Mouse (Mus musculus) thymus, postnatal 0 days (tissue): Measurements from ENCODE around the gene Mip. TPM values are rescaled to one million over a fixed set of nuclear protein-coding genes. Genes with fewer than 3 reads are reported as not detected.
"Not testable (repeated sequence)": the region's sequence is repeated elsewhere in the genome, so short reads cannot be mapped to it uniquely, and the experiment has no call there.

Source experiments
- DNase-seq: peaks from one replicate; pipeline ENCODE4 v3.0.0-alpha.2; 2015; ENCODE audit warnings: low spot score
- polyA plus RNA-seq: library from polyadenylated mRNA; unstranded; fragments of >200 nt; fragmentation: Nextera tagmentation; extraction: Ambion mirVana; gene quantifications from 2 replicates; pipeline ENCODE4 v1.2.1, GENCODE M21; 2015

Gene Mip
- polyA plus RNA-seq: 0.06 TPM in 1 of 2 replicates, not detected in the other

DNA sequence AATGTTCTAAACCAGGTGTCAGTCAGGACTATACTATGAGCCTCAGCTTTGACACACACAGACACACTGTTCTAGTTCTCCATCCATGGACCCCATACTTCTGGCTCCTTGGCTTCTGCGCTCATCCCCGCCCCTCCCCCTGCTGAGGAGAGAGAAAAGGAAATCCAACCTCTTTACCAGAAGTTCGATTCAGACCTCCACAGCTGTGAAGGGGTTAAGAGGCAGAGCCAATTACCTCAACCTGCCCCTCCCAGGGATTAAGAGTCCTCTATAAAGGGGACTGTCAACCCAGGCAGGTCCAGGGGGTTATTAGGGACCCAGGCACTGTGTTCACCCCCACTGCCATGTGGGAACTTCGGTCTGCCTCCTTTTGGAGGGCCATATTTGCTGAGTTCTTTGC is at the start of gene Mip:
TSS of gene Mip (plus strand) at position 301 of the 400 bp plus-strand sequence.
- no peak for DNase-seq

DNA sequence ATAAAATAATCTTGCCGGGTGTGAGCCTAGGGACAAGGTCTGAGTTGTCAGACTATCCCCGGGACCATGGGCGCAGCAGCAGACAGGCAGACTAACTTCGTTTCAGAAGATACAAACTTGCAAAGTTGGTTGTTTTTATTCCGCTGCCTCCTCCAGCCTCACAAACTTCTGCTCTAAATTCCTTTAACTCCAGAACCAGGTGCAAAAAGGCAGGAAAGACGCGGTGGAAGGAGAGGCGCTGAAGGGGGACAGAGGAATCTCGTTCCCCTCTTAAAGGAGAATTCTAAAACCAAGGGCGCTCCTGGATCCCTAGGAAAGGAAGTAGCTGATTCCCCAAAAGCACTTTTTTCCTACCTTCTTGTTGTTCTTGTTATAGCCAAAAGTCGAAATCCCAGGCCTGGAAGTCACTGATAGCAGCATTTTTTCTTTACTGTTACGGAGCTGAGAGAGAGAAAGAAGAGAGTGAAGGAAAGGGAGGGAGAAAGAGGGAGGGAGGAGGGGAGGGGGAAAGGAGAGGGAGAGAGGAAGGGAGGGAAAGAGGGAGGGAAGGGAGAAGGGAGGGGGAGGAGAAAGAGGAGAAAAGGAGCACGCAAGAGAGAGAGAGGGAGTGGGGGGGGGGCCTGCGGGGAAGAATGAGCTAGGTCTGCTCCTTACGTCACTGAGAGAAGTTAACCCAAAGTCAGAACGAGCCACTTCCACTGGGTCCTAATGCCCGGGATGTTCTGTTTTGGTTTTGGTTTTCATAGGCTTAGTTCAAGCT is 49.5 kb upstream of the Mip start:
- DNase-seq: peak; percentile 82

DNA sequence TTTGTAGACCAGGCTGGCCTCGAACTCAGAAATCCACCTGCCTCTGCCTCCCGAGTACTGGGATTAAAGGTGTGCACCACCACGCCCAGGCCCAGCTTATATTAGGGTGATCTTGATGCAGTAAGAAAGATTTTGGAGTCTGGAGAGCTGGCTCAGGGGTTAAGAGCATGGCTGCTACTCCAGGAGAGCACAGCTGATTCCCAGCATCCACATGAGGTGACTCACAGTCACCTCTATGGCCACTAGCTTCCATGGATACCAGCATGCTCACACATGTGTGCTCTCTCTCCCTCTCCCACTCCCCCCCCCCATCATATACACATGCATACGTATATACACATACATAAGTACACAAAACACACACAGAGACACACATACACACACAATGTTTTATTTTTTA is 48.3 kb upstream of the Mip start:
- DNase-seq: no peak

DNA sequence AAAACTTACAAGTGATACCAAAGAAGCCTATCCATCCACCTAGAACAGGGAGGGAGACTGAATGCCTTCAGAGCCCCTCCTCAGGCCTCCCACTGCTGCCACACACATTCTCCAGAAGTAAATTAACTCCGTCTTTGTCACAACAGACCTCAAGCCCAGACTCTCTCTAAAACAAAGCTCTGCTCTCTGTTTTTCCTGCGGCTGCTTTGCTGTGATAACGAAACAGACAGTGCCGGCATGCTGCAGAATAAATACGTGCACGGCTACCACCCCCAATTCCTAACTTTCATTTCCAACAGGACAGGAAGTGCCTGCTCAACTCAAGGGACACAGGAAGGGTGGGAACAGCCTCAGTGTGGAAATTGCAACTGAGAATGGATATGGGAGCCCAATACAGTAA is 45.6 kb upstream of the Mip start, which contains the start of gene Rbms2:
TSS of gene Rbms2 (minus strand) at position 309 of the 400 bp plus-strand sequence.
- DNase-seq: no peak

DNA sequence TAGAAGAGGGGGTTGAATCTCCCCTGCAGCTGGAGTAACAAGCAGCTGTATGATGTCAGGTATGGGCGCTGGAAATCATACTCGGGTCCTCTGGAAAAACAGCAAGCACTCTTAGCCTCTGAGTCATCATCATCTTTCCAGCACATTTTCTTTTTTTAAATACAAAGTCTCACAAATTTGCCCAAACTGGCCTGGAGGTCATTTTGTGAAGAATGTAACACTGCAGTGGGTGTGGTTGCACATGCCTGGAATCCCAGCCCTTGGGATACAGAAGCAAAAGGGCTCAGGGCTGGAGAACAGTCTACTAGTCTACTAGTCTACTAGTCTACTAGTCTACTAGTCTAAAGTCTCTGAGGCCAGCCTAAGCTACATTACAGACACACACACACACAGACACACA is 41.3 kb upstream of the Mip start:
- DNase-seq: no peak

DNA sequence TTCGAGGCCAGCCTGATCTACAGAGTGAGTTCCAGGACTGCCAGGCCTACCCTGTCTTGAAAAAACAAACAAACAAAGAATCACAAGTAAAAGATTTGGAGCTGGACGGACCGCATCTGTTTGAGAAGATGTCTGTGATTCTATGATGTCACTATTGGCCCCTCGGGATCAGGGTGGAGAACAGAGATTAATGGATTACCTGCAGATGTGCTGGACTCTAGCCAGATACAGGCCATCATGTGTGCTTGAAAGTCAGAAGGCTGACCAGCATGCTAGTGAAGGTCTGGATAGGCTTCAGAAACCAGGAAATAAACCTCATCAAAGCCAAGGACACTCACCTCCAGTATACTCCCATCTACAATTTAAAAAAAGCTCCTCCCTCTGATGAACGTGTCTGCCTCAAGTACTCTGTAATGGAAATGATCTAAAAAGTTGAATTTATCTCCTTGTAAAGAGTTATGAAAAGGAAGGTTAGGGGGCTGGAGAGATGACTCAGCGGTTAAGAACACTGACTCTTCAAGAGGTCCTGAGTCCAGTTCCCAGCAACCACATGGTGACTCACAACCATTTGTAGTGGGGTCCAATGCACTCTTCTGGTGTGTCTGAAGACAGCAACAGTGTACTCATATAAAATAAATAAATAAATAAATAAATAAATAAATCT is 40.2 kb upstream of the Mip start:
- DNase-seq: no peak

DNA sequence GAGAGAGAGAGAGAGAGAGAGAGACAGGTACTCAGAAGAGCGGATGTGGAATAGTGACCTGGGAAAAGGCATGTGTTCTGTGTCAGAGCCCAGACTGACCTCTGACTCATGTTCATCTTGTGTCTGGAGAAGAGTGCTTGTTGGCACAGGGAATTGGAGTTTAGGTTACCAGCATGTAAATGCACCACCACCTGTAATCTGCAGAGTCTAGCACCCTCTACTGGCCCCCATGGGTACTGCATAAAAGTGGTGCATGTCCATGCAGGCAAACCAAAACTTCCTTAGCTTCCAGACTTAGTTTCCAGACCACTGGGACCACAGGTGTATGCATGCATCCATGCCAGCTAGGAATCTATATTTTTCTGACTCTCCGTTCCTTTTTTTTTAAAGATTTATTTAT is 39.7 kb upstream of the Mip start:
- DNase-seq: peak; percentile 84

DNA sequence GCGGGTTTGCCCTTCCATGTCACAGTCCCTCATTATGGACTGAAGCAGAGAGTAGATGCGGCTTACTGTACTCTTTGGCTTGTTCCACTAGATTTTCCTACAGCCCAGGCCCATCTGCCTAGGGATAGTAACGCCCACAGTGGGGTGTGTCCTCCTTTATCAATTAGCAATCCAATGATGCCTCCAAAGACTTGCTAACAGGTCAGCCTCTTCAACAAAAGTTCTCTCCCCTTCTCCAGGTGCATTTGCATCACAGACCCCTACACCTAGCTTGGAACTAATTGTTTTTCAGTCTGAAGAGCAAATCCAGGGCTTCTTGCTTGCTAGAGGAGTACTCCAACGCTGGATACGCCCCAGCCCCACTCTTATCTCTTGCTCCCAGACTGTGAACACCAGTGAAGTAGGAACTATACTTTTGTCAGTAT is 38.4 kb upstream of the Mip start:
- DNase-seq: no peak

DNA sequence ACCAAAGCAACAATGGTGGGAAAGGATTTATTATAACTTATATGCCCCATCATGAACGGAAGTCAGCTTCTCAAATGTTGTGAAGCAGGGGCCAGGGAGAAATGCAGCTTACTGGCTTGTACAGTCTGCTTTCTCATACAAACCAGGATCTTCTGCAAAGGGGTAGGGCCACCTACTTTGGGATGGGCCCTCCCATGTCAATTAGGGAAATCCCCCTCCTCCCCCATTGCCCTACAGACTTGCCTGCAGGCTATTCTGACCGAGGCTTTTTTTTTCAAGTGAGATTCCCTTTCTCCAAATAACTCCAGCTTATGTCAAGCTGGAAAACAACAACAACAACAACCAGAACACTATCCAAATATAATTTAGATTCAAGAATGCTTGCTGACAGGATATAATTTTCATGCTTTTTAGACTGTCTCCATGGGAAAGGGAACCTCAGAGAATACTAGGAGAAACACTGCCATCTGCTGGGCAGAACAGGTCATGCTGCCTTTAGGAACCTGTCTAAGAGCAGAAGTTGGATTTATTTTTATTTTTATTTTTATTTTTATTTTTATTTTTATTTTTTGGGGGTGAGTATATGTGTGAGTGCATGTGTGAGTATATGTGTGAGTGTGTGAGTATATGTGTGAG is 37.3 kb upstream of the Mip start:
- peak; percentile 73 for DNase-seq

DNA sequence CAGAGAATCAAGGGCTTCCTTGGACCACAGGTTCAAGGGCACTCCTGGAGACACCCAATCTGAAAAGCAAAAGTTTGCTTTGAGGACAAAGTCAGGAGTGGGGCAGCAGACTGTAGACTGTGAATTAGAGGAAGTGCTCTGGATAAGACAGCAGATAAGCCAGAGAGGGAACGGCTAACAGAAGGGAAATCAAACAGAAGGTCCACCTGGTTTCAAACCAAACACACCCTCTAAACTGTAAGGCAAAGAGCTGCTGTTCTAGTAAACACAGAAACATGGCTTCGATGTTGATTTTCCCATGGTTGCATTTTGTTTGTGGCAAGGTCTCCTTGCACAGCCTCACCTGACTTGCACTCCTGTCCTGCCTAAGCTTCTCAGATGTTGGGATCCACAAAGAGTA is 34.2 kb upstream of the Mip start:
- no peak for DNase-seq

DNA sequence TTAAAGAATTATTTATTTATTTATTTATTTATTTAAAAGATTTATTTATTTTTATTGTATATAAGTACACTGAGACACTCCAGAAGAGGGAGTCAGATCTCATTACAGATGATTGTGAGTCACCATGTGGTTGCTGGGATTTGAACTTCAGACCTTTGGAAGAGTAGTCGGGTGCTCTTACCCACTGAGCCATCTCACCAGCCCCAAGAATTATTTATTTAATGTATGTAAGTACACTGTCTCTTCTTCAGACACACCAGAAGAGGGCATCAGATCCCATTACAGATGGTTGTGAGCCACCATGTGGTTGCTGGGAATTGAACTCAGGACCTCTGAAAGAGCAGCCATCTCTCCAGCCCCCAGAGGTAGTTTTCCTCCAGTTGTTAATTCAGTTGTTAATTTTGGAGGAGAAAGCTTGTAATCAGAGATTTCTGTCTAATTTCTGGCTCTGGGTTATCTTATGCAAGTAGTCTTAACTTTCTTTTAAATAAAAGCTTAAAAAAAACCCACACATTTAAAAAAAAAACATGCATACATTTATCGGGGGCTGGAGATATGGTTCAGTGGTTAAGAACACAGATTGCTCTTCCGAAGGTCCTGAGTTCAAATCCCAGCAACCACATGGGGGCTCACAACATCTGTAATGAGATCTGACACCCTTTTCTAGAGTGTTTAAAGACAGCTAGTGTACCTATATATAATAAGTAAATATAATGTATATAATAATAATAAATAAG is 33.4 kb upstream of the Mip start:
- not testable (repeated sequence) for DNase-seq

DNA sequence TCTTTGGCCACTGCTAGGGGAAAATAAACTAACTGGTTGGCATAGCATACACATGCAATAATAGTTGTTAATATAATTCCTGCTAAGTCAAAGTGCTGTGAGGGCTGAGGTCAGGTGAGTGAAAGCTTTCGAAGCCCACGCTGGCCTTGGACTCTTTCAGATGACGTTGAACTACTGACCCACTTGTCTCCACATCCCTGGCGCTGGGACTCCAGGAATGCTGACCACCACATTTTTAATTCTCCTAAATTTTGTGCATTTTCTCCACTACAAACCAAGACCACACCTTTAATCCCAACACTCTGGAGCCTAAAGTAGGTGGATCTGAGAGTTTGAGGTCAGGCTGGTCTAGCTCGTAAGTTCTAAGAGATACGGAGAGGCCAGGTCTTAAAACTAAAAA is 32.5 kb upstream of the Mip start:
- DNase-seq: no peak

DNA sequence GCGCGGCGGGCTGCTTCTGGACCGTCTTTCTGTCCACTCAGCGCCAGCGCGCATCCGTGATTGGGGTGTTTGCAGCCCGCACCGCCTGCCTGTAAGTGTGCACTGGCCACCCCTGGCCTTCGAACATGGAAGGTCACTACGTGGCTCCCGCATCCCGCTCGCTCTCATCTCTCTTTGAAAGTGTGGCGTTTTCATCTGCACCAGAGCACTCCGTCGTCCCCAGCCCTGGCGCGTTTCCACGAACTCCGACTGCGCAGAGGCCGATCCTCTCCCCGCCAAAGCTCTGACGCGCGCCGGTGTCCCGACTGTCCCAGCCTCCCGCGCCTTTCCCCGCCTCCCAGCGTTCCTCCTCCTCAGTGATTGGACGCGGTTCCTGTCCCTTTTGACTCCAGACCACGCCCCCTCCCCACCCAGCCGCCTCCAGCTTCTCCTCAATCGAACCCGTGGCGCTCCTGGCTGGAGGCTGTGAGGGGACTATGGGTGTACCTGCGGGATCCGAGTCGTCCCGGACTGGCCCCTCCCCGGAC is 31.6 kb upstream of the Mip start, which contains the start of gene Gls2:
TSS of gene Gls2 (plus strand) at position 434 of the 527 bp plus-strand sequence.
- peak; percentile 89 for DNase-seq

DNA sequence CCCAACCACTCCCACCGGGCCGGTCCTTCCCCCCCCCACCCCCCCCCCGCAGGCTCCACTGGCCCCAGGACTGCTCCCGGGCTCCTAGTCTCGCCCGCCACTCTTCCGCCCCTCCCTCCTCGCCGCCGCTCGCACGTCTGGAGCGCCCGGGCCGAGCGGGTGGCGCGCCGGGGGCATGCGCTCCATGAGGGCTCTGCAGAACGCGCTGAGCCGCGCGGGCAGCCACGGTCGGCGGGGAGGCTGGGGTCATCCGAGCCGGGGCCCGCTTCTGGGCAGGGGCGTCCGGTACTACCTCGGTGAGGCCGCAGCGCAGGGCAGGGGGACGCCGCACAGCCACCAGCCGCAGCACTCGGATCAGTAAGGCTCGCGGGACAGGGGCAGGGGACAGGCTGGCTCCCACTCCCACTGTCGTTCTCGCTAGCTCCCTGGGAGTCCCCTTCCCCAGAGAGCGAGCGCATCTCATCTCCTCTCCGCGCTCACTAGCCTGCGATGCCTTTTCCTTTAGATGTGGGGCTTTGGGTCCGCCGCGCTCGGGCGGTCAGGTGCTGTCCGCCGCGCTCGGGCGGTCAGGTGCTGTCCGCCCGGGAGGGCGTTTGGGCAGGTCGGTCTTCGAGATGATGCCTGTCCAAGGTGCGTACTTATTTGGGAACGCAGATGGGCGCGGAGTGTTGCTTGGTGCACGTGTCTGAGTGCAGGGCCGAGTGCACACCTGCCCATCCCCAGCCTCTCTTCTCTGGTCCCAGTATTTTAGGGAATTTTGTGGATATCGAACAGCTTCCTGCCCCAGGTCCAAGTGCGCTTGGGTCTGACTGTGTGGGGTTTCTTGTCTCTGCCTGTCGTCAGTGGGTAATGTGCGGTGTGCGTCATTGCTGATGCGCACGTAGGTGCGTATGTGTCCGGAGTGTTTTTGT is 30.8 kb upstream of the Mip start:
- peak; percentile 20 for DNase-seq

DNA sequence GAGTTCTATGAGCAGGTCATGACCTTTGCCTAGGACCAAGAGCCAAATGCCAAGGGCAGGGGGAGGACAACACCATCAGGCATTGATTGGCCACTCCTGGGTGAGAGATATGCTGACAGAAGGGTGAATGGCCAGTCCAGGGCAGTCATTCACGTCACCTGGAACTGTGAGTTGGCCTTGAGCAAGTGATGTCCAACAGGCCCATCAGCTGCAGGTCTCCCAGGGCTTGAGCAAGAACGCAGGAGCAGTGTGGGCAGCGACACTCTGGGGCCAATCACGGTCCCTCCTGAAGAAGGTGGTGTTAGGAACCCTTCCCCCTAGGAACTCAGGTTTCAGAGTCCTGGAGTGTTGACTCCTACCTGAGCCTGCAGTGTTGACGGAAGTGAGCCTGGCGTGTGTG is 23.8 kb upstream of the Mip start:
- DNase-seq: no peak

DNA sequence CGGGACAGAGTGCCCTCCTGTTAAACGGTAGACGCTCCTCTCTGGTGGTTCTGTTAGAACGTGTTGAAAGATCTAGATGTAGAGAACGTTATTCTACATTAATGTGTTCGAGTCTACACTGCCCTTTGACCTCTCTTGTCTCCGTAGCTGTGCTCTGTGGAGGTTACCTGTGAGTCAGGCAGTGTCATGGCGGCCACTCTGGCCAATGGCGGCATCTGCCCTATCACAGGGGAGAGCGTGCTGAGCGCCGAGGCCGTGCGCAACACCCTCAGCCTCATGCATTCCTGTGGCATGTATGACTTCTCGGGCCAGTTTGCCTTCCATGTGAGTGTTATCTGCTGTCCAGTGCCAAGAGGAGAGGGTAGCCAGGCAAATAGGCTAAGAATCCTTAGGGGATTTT is 20.7 kb upstream of the Mip start:
- DNase-seq: no peak

DNA sequence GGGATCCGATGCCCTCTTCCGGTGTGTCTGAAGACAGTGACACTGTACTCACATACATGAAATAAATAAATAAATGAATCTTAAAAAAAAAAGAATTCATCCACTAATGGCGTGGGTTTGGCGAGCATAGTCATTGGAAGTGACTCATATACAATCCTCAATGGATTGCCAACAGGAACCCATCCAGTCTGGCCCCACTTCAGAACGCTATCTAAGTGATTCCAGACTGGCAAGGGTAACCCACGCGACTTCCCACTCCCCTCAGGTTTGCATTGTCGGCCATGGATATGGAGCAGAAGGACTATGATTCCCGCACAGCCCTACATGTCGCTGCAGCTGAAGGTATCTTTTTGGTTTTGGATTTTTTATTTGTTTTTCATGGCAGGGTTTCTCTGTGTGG is 17.3 kb upstream of the Mip start:
- no peak for DNase-seq

DNA sequence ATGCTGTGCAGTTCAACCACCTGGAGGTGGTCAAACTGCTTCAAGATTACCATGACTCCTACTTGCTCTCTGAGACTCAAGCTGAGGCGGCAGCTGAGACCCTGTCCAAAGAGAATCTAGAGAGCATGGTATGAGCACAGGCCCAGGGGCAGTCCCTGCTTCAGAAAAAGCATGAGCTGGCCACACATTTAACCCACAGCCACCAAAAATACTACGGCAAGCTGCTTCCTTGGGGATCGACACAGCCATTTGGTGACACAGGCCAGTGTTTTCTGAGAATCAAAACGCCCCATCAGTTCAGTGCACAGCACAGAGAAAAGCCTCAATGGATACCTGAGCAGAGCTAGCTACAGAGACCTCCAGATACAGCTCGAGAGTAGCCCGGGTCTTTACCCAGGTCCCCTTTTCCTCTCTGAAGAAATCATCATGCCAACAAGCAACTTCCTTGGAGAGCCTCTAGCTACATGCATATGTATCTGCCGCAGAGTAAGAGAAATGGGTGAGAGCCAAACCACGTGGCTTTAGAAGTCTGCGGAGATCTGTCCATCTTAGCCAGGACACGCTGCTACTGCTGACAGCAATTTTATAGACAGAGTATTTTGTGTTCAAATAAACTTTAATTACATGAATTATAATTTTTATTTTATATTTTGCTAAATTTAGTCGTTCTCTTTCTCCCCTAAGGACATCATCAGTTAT is 16.2 kb upstream of the Mip start:
- DNase-seq: no peak

DNA sequence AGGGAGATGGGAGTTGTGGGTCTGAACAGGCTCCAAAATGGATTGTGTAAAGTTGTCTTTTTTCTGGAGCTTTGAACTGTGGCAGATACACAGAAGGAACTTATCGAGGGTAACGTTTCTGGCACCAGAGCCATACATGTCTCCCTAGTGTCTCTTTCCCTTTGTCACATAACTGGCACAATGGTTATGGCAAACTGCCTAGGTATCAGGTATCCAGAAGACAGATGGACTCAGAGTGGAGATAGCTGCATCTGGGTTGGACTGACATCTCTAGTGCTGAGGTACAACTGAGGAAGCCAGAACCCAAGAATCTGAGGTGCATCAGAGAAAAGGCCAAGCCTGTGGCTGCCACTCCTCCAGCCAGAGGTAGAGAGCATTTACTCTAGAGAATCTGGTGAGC is 15.5 kb upstream of the Mip start:
- no peak for DNase-seq

DNA sequence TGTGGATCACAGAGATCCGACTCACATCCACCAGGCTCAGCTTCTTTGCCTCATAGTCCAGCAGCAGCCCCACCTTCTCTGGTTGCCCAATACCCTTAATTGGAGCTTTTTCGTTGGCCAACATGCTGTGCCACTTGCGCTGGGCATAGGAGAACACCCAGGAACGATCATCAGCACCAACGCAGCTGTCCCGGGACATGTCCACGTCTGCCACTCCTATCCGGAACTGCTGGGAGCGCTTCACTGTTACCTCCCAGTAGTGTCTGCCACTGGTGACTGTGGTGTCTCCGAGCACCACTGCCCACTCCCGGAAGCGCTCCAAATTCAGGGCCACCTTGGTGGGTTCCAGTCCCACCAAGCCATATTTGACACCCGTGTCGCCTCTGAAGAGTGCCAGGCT is 14.7 kb upstream of the Mip start:
- no peak for DNase-seq
